Mouse (Mus musculus) frontal cortex, postnatal 14 days (tissue): ENCODE data around the gene Clvs2.

Experiments used
- DNase-seq, 2 experiments: peaks; one replicate each; pipeline ENCODE4 v3.0.0; 2022; ENCODE audit warnings: low spot score in 2 of 2

Clvs2 gene

DNA sequence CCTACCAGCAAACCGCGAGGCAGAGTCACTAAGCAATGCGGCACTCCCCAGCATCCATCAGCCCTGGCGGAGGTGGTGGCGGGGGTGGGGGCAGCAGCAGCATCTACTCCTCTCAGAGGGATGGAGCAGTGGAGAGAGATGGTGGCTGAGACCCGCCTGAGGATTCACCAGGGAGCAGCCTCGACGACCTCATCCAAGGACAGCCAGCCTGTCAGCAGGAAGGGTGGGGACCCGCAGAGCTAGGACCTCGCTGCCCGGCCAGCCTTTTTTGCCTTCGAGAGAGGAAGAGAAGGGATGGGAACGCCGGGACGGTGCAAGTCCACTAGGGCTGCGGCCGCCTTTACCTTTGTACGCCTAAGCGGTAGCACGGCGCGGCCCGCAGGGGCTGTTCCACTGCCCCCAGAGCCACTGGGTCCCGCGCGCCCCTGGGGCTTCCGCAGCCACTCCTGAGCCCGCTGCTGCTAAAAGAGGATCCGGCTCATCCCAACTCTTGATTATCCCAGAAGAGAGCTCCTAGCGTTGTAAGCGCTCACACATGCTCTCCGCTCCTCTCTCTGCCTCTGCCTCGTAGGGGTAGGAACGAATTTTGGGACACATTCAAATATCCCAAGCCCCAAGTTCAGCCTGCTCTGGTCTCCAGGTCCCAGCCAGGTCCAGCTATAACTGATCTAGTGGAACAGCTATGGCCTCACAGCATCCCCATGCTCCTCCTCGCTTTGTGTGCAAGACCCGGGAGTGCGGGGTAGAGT lies at the start of gene Clvs2:
Clvs2 (minus strand) TSS at position 639 of the 749 bp plus-strand sequence.
- DNase-seq = peak; percentile 80

DNA sequence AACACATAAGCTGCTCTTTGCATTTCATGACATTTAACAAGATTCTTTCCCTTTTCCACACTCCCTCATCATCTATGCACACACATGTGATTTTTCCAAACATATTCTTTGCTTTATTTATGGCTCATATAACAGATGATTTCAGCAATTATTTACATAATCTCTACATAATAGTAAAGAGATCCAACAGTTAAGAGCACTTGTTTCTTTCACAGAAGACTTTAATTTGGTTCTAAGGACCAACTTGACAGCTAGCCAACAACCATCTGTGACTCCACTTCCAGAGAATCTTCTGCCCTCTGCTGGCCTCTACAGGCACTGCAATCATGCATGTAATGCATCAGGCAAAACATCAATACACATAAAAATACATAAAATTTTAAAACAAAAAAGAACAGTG lies 28.6 kb upstream of the Clvs2 start:
- peak; percentile 54 to 71 for DNase-seq

DNA sequence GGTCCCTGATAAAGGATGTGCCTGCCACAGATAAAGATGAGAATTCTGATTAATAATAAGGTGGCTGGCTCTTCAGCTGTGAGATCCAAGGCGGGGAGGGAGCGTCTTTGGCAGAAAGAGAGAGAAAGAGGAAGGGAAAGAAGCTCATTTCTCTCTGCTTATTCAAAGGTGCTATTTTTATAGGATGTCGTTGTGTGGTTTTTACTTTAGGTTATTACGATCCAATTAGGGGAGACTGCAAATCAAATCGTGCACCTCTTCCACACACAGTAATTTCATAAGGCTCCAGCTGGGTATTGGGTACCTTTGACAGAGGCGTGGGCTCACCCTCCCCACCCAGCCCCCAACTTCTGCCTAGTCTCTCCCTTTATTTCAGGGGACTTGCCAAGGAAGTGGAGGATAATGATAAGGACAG lies 985 bp downstream of the Clvs2 start:
- DNase-seq = peak in 1 of 2 experiments; percentile 15

DNA sequence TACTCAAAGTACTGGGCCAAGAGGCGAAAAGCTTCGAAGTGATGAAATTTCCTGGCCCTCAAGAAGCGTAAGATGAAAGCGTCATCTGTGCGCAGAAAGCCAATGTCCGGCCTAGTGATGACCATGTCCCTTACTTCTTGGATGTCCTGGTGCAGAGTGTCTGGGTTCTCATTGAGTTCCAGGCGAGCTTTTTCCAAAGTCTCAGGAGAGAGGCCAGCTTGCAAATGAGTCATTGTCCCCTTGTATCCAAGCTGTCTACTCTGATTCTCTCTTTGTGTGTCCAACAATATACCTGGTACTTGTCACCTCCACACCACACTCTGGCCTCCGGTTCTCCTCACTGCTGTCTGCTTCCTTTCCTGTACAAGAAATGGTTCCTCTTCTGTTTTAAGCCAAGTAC lies 1.9 kb downstream of the Clvs2 start:
- peak; percentile 10 to 24 for DNase-seq

DNA sequence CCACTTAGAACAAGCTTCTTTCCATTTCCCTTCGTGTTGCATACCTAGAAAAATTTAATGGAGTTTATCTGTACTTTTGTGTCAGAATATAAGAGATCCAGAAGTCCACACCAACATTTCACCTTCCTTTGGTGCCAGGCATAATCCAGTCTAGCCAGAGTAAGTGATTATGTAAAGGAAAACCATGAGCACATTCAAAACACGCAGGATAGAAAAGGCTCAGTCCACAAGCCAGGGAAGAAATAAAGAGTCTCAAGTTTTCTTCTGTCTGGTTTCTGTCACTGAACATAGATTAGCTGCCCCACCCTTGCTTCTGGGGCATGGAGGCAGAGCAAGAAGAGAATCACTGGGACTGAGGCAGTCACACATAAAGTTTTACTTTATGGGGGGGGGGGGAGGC lies 8.4 kb downstream of the Clvs2 start:
- DNase-seq = no peak

DNA sequence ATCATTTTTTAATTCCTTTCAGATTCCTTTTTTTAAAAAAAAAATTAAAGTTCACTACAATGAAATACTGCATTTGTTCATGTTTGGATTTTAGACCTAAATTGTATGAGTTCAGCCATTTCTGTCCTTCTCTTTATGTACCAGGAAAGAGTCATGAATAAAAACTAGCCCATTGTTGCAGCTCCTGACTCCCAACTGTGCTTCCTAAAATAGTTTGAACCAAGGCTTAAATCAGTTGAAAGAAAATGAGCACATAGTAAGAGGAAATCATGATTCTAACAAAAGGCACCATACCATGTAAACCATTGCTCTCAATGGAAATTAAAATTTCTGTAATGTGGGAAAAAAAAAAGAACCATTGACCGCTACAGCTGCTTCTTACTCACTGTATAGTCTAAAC lies 11.4 kb downstream of the Clvs2 start:
- no peak for DNase-seq

DNA sequence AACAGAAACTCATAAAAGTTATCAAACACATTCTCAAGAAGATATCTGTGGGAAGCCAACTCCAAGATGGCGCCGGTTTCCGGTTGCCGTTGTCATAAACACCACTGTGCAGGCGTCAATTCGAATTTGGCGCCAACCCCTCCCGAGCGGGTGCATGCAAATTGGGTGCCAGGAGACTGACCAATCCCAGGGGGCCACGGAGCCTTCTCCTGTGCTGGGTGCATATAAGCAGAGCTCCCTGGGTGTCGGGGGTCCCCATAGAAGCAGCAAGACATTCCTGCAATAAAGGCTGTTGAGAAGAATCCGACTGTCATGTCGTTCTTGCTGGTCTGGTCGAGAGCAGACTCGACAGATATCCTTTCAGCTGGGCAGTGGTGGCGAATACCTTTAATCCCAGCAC lies 31.8 kb downstream of the Clvs2 start:
- no peak for DNase-seq

DNA sequence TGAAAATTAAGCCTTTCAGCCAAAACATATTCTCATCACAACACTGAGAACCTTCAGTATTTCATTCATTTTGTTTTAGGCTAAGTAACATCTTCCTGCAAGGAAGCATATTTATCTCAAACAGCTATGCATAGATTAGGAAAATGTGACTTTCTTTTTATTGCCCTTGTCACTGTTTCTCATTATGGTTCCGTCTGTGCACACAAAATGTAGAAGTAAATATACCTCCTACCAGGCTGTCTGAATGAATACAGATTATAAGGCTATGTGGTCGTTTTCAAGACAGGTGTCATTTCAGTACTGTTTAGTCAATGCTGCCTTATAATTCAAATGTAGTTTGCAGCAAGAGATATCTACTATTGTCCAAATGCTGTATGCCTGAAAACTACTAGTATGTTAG lies 35.8 kb downstream of the Clvs2 start:
- DNase-seq = no peak

DNA sequence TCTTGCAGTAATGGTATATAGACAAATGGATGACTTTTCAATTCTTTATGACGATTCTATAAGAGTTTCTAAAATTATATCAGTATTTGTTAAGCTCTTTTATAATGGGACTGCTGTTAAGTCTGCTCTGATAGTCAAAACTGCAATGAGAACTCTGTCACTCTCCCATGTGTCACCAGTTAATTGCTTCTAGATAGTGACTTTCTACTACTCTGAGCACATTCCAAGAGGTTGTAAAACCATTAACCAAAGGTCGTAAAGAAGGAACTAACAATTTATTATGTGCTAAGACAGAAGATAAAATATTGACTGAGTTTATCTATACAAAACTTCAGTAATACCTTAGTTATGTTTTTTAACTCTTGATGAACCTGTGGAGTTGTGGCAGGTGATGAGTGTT lies 37.5 kb downstream of the Clvs2 start:
- DNase-seq = no peak

DNA sequence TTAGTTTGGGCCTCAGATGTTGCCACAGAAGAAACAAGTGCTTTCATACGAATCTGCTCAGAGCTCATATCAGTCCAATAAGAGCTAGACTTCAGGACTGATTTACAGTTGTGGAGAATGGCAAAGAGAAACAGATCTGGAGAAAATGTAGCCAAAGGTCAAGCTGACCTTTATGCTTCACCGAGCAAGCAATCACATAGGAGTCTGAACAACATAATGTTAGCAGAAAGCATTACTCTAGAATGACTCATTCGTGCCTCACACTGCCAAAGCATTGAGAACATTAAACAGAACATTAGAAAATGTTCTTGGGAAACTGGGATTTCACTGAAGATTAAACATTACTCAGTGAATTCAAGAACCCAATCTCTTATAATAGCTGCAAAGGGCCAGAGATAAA lies 66.5 kb downstream of the Clvs2 start:
- no peak for DNase-seq

DNA sequence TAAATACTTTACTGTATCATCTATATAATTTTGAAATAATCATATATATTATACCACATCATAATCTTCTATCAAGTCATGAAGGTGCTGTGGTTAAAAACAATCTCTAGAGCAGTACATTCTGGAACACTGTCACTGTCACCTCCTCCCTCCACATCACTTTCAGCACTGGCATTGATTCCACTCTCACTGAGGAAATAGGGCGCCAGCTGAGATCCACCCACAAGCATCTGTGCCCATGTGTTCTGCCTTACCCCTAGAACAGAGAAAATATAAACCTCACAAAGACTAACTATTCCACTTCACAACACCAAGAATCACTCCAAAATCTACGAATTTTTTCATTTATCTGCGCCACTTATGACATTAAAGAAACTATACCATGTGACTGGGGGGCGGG lies 84.2 kb downstream of the Clvs2 start:
- peak; percentile 77 to 80 for DNase-seq
